Mouse (Mus musculus) midbrain, embryonic 10.5 days (tissue): ENCODE data around the gene Pofut2. TPM values are rescaled to one million over a fixed set of nuclear protein-coding genes. Genes with fewer than 3 reads are reported as not detected.
A peak's percentile ranks its signal among the peaks of the same experiment; 100 is the strongest.

Experiments used
- DNase-seq: peaks from one replicate; pipeline ENCODE4 v3.0.0-alpha.2; 2017; ENCODE audit warnings: low spot score
- H3K27ac ChIP-seq: fragments of 300-500 bp; sonication (generic); replicated peaks from 2 replicates; pipeline ENCODE4 v1.5.1; 2016; ENCODE audit warnings: mild to moderate bottlenecking
- H3K27me3 ChIP-seq: fragments of 300-500 bp; sonication (generic); 2 replicates; pipeline ENCODE4 v1.6.1; 2016; ENCODE audit warnings: low read depth, mild to moderate bottlenecking; ENCODE audit not compliant: poor library complexity, severe bottlenecking
- H3K36me3 ChIP-seq: fragments of 300-500 bp; sonication (generic); 2 replicates; pipeline ENCODE4 v1.6.1; 2016; ENCODE audit warnings: mild to moderate bottlenecking, moderate library complexity
- H3K4me1 ChIP-seq: fragments of 300-500 bp; sonication (generic); 2 replicates; pipeline ENCODE4 v1.6.1; 2016
- H3K4me3 ChIP-seq: fragments of 300-500 bp; sonication (generic); 2 replicates; pipeline ENCODE4 v1.5.1; 2016; ENCODE audit warnings: mild to moderate bottlenecking, moderate library complexity
- H3K9me3 ChIP-seq: fragments of 300-500 bp; sonication (generic); replicated peaks from 2 replicates; pipeline ENCODE4 v1.6.1; 2016; ENCODE audit warnings: mild to moderate bottlenecking
- WGBS: fragments of 180-500 bp; shearing (Covaris S2); methylation state at CpG from one replicate; pipeline ENCODE4 v1.1.7; 2016; 5-methylcytosine and 5-hydroxymethylcytosine counted together
- polyA plus RNA-seq: library from polyadenylated mRNA; unstranded; fragments of >200 nt; fragmentation: Nextera tagmentation; extraction: Ambion mirVana; gene quantifications from 2 replicates; pipeline ENCODE4 v1.2.1, GENCODE M21; 2016

Pofut2 gene
- polyA plus RNA-seq = 80.2 and 82.2 TPM in 2 replicates

DNA sequence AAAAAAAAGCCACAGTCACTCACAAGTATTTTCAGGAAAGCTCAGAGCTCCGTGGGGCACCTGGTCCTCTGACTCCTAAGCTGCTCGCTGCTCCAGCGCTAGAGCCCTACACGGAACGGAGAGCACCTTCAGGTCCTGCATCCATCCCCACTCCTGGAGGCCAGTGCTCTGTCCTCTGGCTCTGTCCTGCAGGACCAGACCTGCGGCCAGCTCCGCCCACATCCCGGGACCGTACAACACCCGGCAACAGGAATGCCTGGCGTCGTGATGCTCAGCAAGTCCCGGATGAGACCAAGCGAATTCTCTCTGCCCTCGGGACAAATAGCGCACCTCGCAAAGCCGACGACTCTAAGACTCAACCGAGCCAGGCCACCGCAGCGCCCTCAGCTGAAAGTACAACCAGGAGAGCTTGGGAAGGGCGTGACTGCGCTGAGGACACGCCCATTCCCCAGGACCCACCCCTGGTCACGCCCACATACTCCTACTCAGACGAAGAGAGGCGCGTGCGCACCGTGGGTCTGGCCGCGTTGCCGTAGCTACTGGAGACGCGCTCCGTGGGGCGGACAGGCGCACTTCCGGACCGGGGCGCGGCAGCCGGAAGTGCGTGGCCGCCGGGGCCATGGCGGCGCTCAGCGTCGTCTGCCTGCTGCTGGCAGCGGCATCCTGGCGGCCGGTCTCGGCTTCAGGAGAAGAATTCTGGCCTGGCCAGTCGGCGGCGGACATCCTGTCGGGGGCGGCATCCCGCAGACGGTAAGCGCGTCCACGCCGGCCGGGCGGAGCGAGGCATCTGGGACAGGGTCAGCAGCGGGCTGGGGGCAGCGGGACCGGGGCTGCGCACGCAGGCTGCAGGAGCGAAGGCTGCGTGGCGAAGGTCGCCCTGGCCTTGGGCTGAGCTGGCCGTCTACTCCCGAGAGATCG is at the start of gene Pofut2:
TSS of gene Pofut2 (plus strand) at position 515 of the 918 bp plus-strand sequence.
- WGBS = under 1% methylated on average over 81 of the region's 81 CpGs
- Histone ChIP-seq H3K9me3 (no peaks in the 10 kb centered on the region), H3K4me1 (peaks cover 38% of the 10 kb centered on the region), H3K4me3 (peak within 1 kb of the TSS; percentile 95), H3K27me3 (no peaks in the 10 kb centered on the region), H3K36me3 (peaks cover 36% of the 10 kb centered on the region), H3K27ac (peak within 1 kb of the TSS; percentile 94)
- peak; percentile 98 for DNase-seq

- H3K36me3 ChIP-seq = no peaks in the 10 kb centered on the region
- WGBS = 42% methylated on average over 5 of the region's 5 CpGs
- DNase-seq = no peak
- no peaks in the 10 kb centered on the region for H3K27me3 ChIP-seq
- no peak overlapping the region for H3K4me3 ChIP-seq
- H3K4me1 ChIP-seq = peaks cover 43% of the 10 kb centered on the region
- H3K9me3 ChIP-seq = no peaks in the 10 kb centered on the region
- peak overlapping the region; percentile 69 for H3K27ac ChIP-seq
These were observed 49.8 kb upstream of the Pofut2 start for GRCm38 (mm10) chr10:77209261-77209660.

- Histone ChIP-seq H3K9me3 (no peaks in the 10 kb centered on the region), H3K27ac (0 out of 2 replicates have a peak overlapping the region, but pooled peaks have one; percentile 46), H3K36me3 (no peaks in the 10 kb centered on the region), H3K27me3 (no peaks in the 10 kb centered on the region), H3K4me1 (peaks cover 38% of the 10 kb centered on the region), H3K4me3 (no peak overlapping the region)
- DNase-seq = no peak
- WGBS = 96% methylated on average over 3 of the region's 3 CpGs
These were observed 48.4 kb upstream of the Pofut2 start for GRCm38 (mm10) chr10:77210666-77211065.

DNA sequence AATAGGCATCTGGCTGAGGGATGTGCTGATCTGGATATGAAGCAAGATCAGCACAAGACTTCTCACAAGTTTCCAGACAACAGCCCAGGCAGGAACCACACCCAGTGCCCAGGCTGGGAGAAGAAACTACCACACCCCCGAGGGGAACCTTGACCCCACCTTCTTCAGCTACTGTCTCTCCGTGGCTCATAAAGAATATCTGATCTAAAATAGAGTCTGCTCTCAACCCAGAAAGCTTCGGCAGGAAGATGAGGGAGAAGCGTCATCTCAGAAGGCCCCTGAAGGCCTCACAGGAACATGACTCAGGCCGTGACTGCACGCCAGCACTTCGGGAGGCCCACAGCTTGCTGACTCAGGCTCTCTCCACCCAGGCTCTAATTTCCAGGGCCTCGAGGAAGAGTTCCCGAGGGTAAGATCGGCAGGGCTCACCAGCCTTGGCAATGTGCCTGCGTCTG is 47.9 kb upstream of the Pofut2 start:
- WGBS = 84% methylated on average over 11 of the region's 11 CpGs
- no peak for DNase-seq
- H3K36me3 ChIP-seq = no peaks in the 10 kb centered on the region
- H3K4me3 ChIP-seq = no peak overlapping the region
- H3K27ac ChIP-seq = peak overlapping the region; percentile 46
- no peaks in the 10 kb centered on the region for H3K9me3 ChIP-seq
- peaks cover 39% of the 10 kb centered on the region for H3K4me1 ChIP-seq
- H3K27me3 ChIP-seq = no peaks in the 10 kb centered on the region

- no peaks in the 10 kb centered on the region for H3K27me3 ChIP-seq
- no peaks in the 10 kb centered on the region for H3K36me3 ChIP-seq
- H3K4me1 ChIP-seq = peaks cover 30% of the 10 kb centered on the region
- H3K9me3 ChIP-seq = no peaks in the 10 kb centered on the region
- H3K27ac ChIP-seq = peak overlapping the region; percentile 28; the same call in 1 of the 2 replicates
- WGBS = 81% methylated on average over 6 of the region's 6 CpGs
- no peak for DNase-seq
- no peak overlapping the region for H3K4me3 ChIP-seq
These were observed 46.5 kb upstream of the Pofut2 start for GRCm38 (mm10) chr10:77212354-77213120.

GRCm38 (mm10) chr10:77213483-77213882 is 45.5 kb upstream of the Pofut2 start:
- Histone ChIP-seq H3K9me3 (no peaks in the 10 kb centered on the region), H3K4me1 (peaks cover 30% of the 10 kb centered on the region), H3K4me3 (no peak overlapping the region), H3K36me3 (no peaks in the 10 kb centered on the region), H3K27me3 (no peaks in the 10 kb centered on the region), H3K27ac (no peak overlapping the region)
- WGBS = 92% methylated on average over 5 of the region's 5 CpGs
- DNase-seq = no peak

GRCm38 (mm10) chr10:77214586-77214985 is 44.4 kb upstream of the Pofut2 start:
- no peak overlapping the region for H3K27ac ChIP-seq
- 84% methylated on average over 8 of the region's 8 CpGs for WGBS

GRCm38 (mm10) chr10:77215641-77216040 is 43.4 kb upstream of the Pofut2 start:
- Histone ChIP-seq H3K36me3 (no peaks in the 10 kb centered on the region), H3K4me3 (no peak overlapping the region), H3K4me1 (peaks cover 19% of the 10 kb centered on the region), H3K27me3 (no peaks in the 10 kb centered on the region), H3K27ac (peak overlapping the region; percentile 9), H3K9me3 (no peaks in the 10 kb centered on the region)
- DNase-seq = no peak
- WGBS = 70% methylated on average over 4 of the region's 4 CpGs

More at GRCm38 (mm10) chr10:77214586-77214985, 44.4 kb upstream of the Pofut2 start:
- Histone ChIP-seq H3K4me1 (peaks cover 20% of the 10 kb centered on the region), H3K36me3 (no peaks in the 10 kb centered on the region), H3K4me3 (no peak overlapping the region), H3K27me3 (no peaks in the 10 kb centered on the region), H3K9me3 (no peaks in the 10 kb centered on the region)
- DNase-seq = no peak

DNA sequence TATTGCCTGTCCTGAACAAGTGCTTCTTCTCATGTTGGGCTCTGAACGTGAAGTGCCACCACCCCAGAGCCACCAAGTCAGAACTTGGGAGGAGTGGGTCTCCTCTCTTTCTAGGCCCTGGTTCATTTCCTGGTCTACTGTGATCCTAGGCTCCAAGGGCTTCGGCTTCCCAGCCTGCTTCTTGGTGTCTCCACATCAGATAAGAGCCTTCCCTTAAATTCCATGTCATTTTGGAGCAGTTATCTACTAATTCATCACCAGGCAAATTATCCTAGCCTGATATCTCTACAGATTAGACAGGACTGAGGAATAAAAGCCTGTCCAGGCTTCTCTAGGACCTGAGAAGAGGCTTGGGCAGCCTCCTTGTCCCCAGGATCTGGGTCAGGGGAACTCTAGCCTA is 42.7 kb upstream of the Pofut2 start:
- H3K9me3 ChIP-seq = no peaks in the 10 kb centered on the region
- no peaks in the 10 kb centered on the region for H3K27me3 ChIP-seq
- H3K4me1 ChIP-seq = peaks cover 19% of the 10 kb centered on the region
- DNase-seq = no peak
- H3K36me3 ChIP-seq = no peaks in the 10 kb centered on the region
- no peak overlapping the region for H3K27ac ChIP-seq
- H3K4me3 ChIP-seq = no peak overlapping the region
- WGBS = 89% methylated on average over 2 of the region's 2 CpGs

DNA sequence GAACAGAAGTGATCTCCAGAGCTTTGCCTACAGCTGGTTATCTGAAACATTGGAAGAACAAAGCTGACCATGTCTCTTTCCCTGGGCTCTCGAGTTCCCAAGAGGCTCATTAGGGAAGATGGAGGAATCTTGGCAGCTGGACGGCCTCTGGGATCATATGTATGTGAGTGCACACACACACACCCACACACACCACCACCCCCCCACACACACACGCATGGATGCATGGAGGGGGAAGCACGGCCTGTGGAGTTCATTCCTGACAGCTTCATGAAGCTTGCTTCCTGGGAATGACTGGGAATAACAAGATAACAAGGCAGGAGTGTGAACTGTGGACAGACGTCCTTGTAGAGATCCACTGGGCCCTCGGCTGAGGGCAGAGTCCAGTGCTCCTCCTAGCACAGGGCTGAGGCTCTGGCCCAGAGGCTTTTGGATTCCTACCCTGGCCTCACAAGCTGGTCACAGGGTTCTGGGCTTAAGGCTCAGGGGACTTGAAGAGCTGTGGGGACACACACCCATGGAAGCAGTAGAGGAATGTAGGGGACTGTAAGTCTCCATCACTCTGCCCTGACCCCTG is 41.8 kb upstream of the Pofut2 start:
- H3K36me3 ChIP-seq = no peaks in the 10 kb centered on the region
- no peaks in the 10 kb centered on the region for H3K9me3 ChIP-seq
- no peak overlapping the region for H3K4me3 ChIP-seq
- 84% methylated on average over 6 of the region's 6 CpGs for WGBS
- no peak overlapping the region; the same call in 1 of the 2 replicates for H3K27ac ChIP-seq
- peaks cover 15% of the 10 kb centered on the region for H3K4me1 ChIP-seq
- DNase-seq = no peak
- H3K27me3 ChIP-seq = no peaks in the 10 kb centered on the region

- 93% methylated on average over 4 of the region's 4 CpGs for WGBS
- H3K27me3 ChIP-seq = no peaks in the 10 kb centered on the region
- peaks cover 8% of the 10 kb centered on the region; the same call in 1 of the 2 replicates for H3K4me1 ChIP-seq
These were observed 41.0 kb upstream of the Pofut2 start for GRCm38 (mm10) chr10:77218059-77218458.

DNA sequence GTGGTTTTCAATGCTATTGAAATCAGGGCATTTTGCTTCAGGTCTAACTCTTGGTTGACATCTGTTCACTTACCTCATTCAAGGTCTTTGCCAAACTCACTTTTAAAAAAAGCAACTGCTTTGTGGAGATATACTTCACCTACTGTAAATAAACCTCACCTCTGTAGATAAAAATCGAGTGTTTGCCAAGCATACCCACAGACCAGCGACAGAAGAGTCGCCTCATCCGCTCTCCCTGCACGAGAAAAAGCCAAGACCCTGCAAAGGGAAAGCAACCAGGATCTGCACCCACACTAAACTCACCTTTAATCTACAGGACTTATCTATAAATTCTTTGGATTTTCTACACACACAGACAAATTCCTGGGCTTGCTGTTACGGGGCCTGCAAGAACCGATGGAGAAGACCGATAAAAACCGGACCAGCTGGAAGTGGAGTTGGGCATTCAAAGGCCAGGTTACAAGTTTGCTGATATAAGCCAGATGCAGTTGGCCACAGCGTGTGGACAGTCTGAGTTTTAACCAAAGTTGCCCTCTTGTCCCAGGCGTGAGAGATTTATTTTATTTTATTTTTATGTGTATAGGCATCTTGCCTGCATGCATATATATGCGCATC is 39.5 kb upstream of the Pofut2 start:
- H3K36me3 ChIP-seq = no peaks in the 10 kb centered on the region
- DNase-seq = no peak
- H3K27me3 ChIP-seq = no peaks in the 10 kb centered on the region
- 92% methylated on average over 12 of the region's 12 CpGs for WGBS
- H3K9me3 ChIP-seq = no peaks in the 10 kb centered on the region
- H3K4me3 ChIP-seq = no peak overlapping the region
- no peak overlapping the region for H3K27ac ChIP-seq
- peaks cover 8% of the 10 kb centered on the region; the same call in 1 of the 2 replicates for H3K4me1 ChIP-seq

More at GRCm38 (mm10) chr10:77218059-77218458, 41.0 kb upstream of the Pofut2 start:
- no peaks in the 10 kb centered on the region for H3K36me3 ChIP-seq
- no peak overlapping the region for H3K27ac ChIP-seq
- H3K9me3 ChIP-seq = no peaks in the 10 kb centered on the region
- no peak overlapping the region for H3K4me3 ChIP-seq
- no peak for DNase-seq
